Mouse (Mus musculus): ENCODE data around the gene Gm15737. TPM values are rescaled to one million over a fixed set of nuclear protein-coding genes. Genes with fewer than 3 reads are reported as not detected.

The Gm15737 gene
- polyA plus RNA-seq, 1 experiment from 2014 or later: not detected

GRCm38 (mm10) chr6:92905922-92906321 is 36.8 kb downstream of the Gm15737 start:
- Histone ChIP-seq H3K4me3 (ENCODE audit: low read depth, low read length) (no peak overlapping the region), H3K4me2 (ENCODE audit: low read depth, low read length) (no peak overlapping the region), H3K4me1 (ENCODE audit: insufficient read depth) (no peaks in the 10 kb centered on the region), H3K27ac (ENCODE audit: low read depth) (no peak overlapping the region), H3K36me3 (replicated peaks; ENCODE audit: insufficient read depth, low read length) (no peaks in the 10 kb centered on the region), H3K9me3 (ENCODE audit: low read length) (no peaks in the 10 kb centered on the region), H3K27me3 (ENCODE audit: insufficient read depth, low read length) (no peaks in the 10 kb centered on the region), H3K9ac (replicated peaks) (no peak overlapping the region)
- no peak for ATAC-seq
- DNase-seq: peak; percentile 15
- 15% methylated on average over 5 of the region's 5 CpGs for WGBS (ENCODE audit: insufficient replicate concordance)
- TF ChIP-seq EP300 (IDR thresholded peaks at IDR 0.05; ENCODE audit: low read depth): no peak
- TF ChIP-seq CTCF (IDR thresholded peaks at IDR 0.05; ENCODE audit: low read depth): no peak; the same call in 1 of the 2 replicates

- DNase-seq (no peak), ATAC-seq (no peak)
- H3K4me3 ChIP-seq (ENCODE audit: low read depth, low read length): no peak overlapping the region
- WGBS (ENCODE audit: insufficient replicate concordance): 72% methylated on average over 8 of the region's 8 CpGs
- no peak overlapping the region for H3K4me2 ChIP-seq (ENCODE audit: low read depth, low read length)
- H3K9me3 ChIP-seq (ENCODE audit: low read length): no peaks in the 10 kb centered on the region
- no peak for TF ChIP-seq EP300 (IDR thresholded peaks at IDR 0.05; ENCODE audit: low read depth)
- TF ChIP-seq CTCF (IDR thresholded peaks at IDR 0.05; ENCODE audit: low read depth): no peak
- H3K4me1 ChIP-seq (ENCODE audit: insufficient read depth): no peaks in the 10 kb centered on the region
- no peak overlapping the region for H3K9ac ChIP-seq (replicated peaks)
- H3K27ac ChIP-seq (ENCODE audit: low read depth): no peak overlapping the region
- no peaks in the 10 kb centered on the region for H3K36me3 ChIP-seq (replicated peaks; ENCODE audit: insufficient read depth, low read length)
- no peaks in the 10 kb centered on the region for H3K27me3 ChIP-seq (ENCODE audit: insufficient read depth, low read length)
These were observed 40.2 kb downstream of the Gm15737 start for GRCm38 (mm10) chr6:92909361-92909760.

GRCm38 (mm10) chr6:92910611-92911010 is 41.5 kb downstream of the Gm15737 start:
- no peaks in the 10 kb centered on the region for H3K9me3 ChIP-seq (ENCODE audit: low read length)
- H3K9ac ChIP-seq (replicated peaks): no peak overlapping the region
- H3K4me3 ChIP-seq (ENCODE audit: low read depth, low read length): no peak overlapping the region
- 73% methylated on average over 3 of the region's 3 CpGs for WGBS (ENCODE audit: insufficient replicate concordance)
- H3K4me2 ChIP-seq (ENCODE audit: low read depth, low read length): no peak overlapping the region
- H3K4me1 ChIP-seq (ENCODE audit: insufficient read depth): no peaks in the 10 kb centered on the region
- H3K36me3 ChIP-seq (replicated peaks; ENCODE audit: insufficient read depth, low read length): no peaks in the 10 kb centered on the region
- no peak for ATAC-seq
- no peaks in the 10 kb centered on the region for H3K27me3 ChIP-seq (ENCODE audit: insufficient read depth, low read length)
- no peak overlapping the region for H3K27ac ChIP-seq (ENCODE audit: low read depth)
- TF ChIP-seq CTCF (IDR thresholded peaks at IDR 0.05; ENCODE audit: low read depth) (no peak), EP300 (IDR thresholded peaks at IDR 0.05; ENCODE audit: low read depth) (no peak)
- no peak for DNase-seq

- no peak for DNase-seq
- H3K27ac ChIP-seq (ENCODE audit: low read depth): no peak overlapping the region
- no peaks in the 10 kb centered on the region for H3K27me3 ChIP-seq (ENCODE audit: insufficient read depth, low read length)
- no peak for ATAC-seq
- H3K4me1 ChIP-seq (ENCODE audit: insufficient read depth): no peaks in the 10 kb centered on the region
- no peak overlapping the region for H3K4me2 ChIP-seq (ENCODE audit: low read depth, low read length)
- H3K9ac ChIP-seq (replicated peaks): no peak overlapping the region
- WGBS (ENCODE audit: insufficient replicate concordance): 67% methylated on average over 10 of the region's 10 CpGs
- H3K36me3 ChIP-seq (replicated peaks; ENCODE audit: insufficient read depth, low read length): no peaks in the 10 kb centered on the region
- TF ChIP-seq CTCF (IDR thresholded peaks at IDR 0.05; ENCODE audit: low read depth): no peak
- TF ChIP-seq EP300 (IDR thresholded peaks at IDR 0.05; ENCODE audit: low read depth): no peak
- no peak overlapping the region for H3K4me3 ChIP-seq (ENCODE audit: low read depth, low read length)
- H3K9me3 ChIP-seq (ENCODE audit: low read length): no peaks in the 10 kb centered on the region
These were observed 52.0 kb downstream of the Gm15737 start for GRCm38 (mm10) chr6:92920938-92921689.

- Histone ChIP-seq H3K4me3 (ENCODE audit: low read depth, low read length) (no peak overlapping the region), H3K9ac (replicated peaks) (no peak overlapping the region), H3K4me2 (ENCODE audit: low read depth, low read length) (no peak overlapping the region), H3K9me3 (ENCODE audit: low read length) (no peaks in the 10 kb centered on the region), H3K27ac (ENCODE audit: low read depth) (no peak overlapping the region), H3K27me3 (ENCODE audit: insufficient read depth, low read length) (no peaks in the 10 kb centered on the region), H3K36me3 (replicated peaks; ENCODE audit: insufficient read depth, low read length) (no peaks in the 10 kb centered on the region), H3K4me1 (ENCODE audit: insufficient read depth) (no peaks in the 10 kb centered on the region)
- ATAC-seq (no peak), DNase-seq (no peak)
- WGBS (ENCODE audit: insufficient replicate concordance): 28% methylated on average over 4 of the region's 4 CpGs
- no peak for TF ChIP-seq CTCF (IDR thresholded peaks at IDR 0.05; ENCODE audit: low read depth)
- no peak for TF ChIP-seq EP300 (IDR thresholded peaks at IDR 0.05; ENCODE audit: low read depth)
These were observed 52.7 kb downstream of the Gm15737 start for GRCm38 (mm10) chr6:92921843-92922242.

GRCm38 (mm10) chr6:92924536-92924935 is 55.4 kb downstream of the Gm15737 start:
- Histone ChIP-seq H3K4me1 (ENCODE audit: insufficient read depth) (no peaks in the 10 kb centered on the region), H3K9ac (replicated peaks) (no peak overlapping the region), H3K4me3 (ENCODE audit: low read depth, low read length) (no peak overlapping the region), H3K36me3 (replicated peaks; ENCODE audit: insufficient read depth, low read length) (no peaks in the 10 kb centered on the region), H3K27ac (ENCODE audit: low read depth) (no peak overlapping the region), H3K4me2 (ENCODE audit: low read depth, low read length) (no peak overlapping the region), H3K9me3 (ENCODE audit: low read length) (no peaks in the 10 kb centered on the region), H3K27me3 (ENCODE audit: insufficient read depth, low read length) (no peaks in the 10 kb centered on the region)
- TF ChIP-seq EP300 (IDR thresholded peaks at IDR 0.05; ENCODE audit: low read depth) (no peak), CTCF (IDR thresholded peaks at IDR 0.05; ENCODE audit: low read depth) (no peak)
- WGBS (ENCODE audit: insufficient replicate concordance): 66% methylated on average over 8 of the region's 8 CpGs
- DNase-seq: no peak
- ATAC-seq: no peak
